Mouse (Mus musculus) left cerebral cortex, adult 2 months (tissue): ENCODE results near the gene Sntb2. TPM values are rescaled to one million over a fixed set of nuclear protein-coding genes. Genes with fewer than 3 reads are reported as not detected.

Experiments used
- DNase-seq, 2 experiments: peaks; one replicate each; pipeline ENCODE4 v3.0.0; 2021 to 2022; ENCODE audit warnings: low spot score in 2 of 2, mixed read lengths in 1 of 2; ENCODE audit errors: extremely low spot score in 1 of 2
- H3K27ac ChIP-seq: fragments of 200-600 bp; 2 replicates; pipeline ENCODE4 v1.8.1; 2022
- H3K4me3 ChIP-seq: fragments of 200-600 bp; 2 replicates; pipeline ENCODE4 v1.8.1; 2022
- CTCF ChIP-seq: fragments of 200-600 bp; IDR thresholded peaks from 2 replicates; pipeline ENCODE4 v1.8.1; 2022; ENCODE audit warnings: antibody characterized with exemption, mild to moderate bottlenecking, moderate library complexity
- intact Hi-C: fragments of 180-260 bp; cut with DNase I; formaldehyde crosslinking; loops from one replicate; pipeline ENCODE4 v1.15.1; 2025
- total RNA-seq, 2 experiments: library from RNA; stranded (reverse); gene quantifications; 2 replicates each; pipeline ENCODE4 v1.2.3; 2021

Gene Sntb2
- total RNA-seq, 2 experiments from 2014 or later = 20.2 to 26.5 TPM

DNA sequence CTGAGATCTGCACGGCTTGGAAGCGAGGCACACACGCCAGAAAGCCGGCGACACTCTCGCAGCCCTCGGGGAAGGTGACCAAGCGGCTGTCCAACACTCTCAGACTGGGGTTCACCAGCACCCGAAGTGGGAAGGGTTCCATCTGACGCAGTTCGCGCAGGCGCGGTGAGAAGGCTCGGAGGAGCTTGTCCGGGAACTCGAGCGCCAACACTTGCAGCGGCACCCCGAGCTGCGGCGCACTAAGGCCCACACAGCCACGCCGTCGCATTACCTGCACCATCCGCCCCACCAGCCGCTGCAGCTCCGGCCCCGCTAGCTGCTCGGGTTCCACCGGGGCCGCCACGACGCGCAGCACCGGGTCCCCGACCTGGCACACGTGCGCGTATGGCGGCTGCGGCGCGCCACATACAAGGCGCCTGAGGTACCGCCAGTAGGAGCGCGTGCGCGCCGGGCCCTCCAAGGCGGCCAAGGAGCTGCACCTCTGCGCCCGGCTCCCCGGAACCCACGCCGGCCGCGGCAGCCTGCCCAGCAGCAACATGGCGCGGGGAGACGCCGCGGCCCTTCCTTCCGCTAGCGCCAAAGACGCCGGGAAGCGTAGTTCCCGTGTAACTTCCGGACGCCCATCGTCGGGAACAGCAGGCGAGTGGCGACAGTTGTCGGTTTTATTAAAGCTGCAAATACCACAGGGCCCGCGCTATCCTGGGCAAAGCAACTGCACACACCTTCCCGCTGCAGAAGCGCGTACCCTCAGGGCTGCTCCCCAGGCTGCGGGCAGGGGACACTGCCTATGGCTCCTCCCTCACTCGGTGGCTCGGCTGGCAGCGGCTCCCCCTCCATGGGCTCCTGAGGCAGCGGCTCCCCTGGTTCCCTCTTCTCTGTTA lies 112.8 kb downstream of the Sntb2 start, which contains the start of gene Pdf:
Gene Pdf, minus strand, starts transcription at position 554 of the 881 bp plus-strand sequence.
- Histone ChIP-seq H3K4me3 (peak within 1 kb of the TSS; percentile 72), H3K27ac (peak within 1 kb of the TSS; percentile 96)
- DNase-seq = peak; percentile 84 to 85
- intact Hi-C loops = no loop called here
- TF ChIP-seq CTCF = no peak; the same call in 1 of the 2 replicates

DNA sequence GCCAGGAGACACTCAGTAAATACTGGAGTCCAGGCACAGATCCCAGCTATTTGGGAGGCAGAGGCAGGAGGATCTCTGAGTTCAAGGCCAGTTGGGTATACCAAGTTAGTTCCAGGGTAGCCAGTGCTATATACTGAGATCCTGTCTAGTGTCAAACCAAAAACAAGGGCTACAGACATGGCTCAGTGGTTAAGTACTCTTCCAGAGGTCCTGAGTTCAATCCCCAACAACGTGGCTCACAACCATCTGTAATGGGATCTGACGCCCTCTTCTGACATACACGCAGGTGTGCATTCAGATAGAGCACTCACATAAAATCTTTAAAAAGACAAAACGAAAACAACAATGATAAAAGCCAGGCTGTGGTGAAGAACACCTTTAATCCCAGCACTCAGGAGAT lies 113.9 kb downstream of the Sntb2 start:
- intact Hi-C loops = no loop called here

DNA sequence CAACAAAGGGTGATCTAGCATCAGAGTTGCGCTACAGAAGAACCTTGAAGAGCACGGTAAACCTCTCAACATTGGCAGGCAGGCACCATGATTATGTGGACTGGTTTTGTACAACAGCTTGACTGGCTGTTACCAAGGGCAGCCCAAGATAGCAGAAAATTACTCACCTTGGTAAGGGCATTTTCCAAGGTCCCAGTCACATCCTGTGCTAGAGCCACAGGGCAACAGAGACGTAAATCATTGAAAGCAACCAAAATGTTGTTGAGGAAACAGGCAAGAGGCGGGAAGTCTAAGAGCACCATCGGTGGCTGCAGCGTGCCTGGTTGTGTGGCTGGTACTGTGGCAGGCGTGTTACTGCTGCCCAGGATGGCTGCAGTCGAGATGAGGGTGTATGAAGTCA lies 116.5 kb downstream of the Sntb2 start:
- Histone ChIP-seq H3K4me3 (no peak overlapping the region), H3K27ac (no peak overlapping the region)
- no peak for DNase-seq
- TF ChIP-seq CTCF = no peak
- intact Hi-C loops = no loop called here

More for the DNA sequence above, 113.9 kb downstream of the Sntb2 start:
- DNase-seq = no peak
- H3K27ac ChIP-seq = peak overlapping the region; percentile 96
- no peak overlapping the region for H3K4me3 ChIP-seq
- TF ChIP-seq CTCF = no peak

DNA sequence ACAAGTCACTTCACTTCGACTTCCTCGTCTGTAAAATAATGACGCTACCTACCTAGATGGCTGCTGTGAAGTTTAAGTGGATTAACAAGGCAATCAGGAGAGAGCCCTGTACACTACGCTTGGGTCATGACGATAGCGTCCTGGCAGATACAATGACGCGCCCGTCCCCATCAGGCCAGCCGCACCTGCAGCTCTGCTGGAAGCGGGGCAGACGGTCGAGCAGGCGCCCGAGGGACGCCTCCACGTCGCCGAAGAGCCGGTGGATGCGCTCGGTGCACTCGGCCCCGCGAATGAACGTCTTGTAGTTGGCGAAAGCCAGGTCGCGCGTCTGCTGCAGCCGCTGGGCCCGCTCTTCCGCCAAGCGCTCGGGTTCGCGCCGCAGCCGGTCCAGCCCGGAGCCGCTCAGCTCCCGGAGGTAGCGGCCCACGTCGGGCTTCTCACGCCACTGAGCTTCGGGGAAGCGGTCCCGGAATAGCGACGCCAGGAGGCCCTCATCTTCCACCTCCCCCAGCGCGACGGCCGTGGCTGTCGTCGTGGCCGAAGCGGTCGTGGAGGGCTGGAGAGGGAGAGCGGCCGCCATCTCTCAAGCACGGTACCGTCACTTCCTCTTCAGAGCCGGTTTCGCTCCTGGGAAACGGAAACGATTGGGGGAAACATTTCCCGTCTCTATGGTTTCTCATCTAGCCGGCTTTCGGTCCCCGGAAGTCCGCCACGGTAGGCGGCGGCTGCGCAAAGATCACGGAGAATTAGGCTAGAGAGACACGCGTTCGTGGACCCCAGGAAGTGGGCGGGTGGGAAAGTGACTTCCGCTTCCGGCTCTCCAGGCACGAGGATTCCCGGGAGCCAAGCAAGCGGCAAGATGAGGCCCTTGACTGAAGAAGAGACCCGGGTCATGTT lies 120.8 kb downstream of the Sntb2 start, which contains the start of the genes Cog8 and Nip7:
Gene Cog8, minus strand, starts transcription at position 614 of the 897 bp plus-strand sequence.
Gene Nip7, plus strand, starts transcription at position 802 of the 897 bp plus-strand sequence.
- intact Hi-C loops = loop anchor here (1.0 kb wide), 1 partner anchor 163 kb away; the partner anchor contains the start of gene Utp4
- DNase-seq = peak; percentile 95 to 96
- peak within 1 kb of the TSS; percentile 89 for H3K27ac ChIP-seq
- no peak for TF ChIP-seq CTCF
- peak within 1 kb of the TSS; percentile 71 for H3K4me3 ChIP-seq

DNA sequence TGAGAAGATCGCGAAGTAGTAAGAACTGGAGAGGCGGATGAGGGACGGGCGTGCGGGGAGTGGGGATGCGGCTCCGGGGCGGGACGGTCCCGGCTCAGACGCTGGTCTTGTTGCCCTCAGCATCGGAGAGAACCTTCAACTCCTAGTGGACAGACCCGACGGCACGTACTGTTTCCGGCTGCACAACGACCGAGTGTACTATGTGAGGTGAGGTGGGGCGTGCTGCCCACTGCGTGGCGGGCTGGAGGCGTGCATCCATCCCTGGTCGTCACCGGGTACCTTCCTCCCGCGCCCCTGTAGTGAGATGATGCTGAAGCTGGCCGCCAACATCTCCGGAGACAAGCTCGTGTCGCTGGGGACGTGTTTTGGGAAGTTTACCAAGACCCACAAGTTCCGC lies 121.4 kb downstream of the Sntb2 start:
- no peak for DNase-seq
- Histone ChIP-seq H3K4me3 (peak overlapping the region; percentile 71), H3K27ac (no peak overlapping the region)
- TF ChIP-seq CTCF = no peak
- intact Hi-C loops = loop anchor here (1.0 kb wide), 1 partner anchor 164 kb away; the partner anchor contains the start of gene Utp4

DNA sequence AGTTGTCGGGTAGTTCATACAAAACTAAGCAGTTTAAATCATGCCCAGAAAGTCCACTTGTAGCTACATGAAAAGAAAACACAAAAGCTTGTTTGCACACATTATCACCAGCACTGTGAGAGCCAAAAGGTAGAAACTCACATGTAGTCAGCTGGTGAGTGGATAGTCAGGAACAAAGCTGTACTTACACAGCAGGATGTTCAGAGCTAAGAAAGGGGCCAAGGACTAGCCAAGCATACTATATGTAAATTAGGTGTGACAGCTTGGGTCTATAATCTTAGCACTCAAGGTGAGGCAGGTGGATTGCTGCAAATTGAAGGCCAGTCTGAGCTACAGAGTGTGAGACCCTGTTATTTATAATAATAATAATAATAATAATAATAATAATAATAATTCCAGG lies 127.1 kb downstream of the Sntb2 start:
- no peak for TF ChIP-seq CTCF
- intact Hi-C loops = no loop called here
- Histone ChIP-seq H3K27ac (no peak overlapping the region), H3K4me3 (no peak overlapping the region)
- no peak for DNase-seq

DNA sequence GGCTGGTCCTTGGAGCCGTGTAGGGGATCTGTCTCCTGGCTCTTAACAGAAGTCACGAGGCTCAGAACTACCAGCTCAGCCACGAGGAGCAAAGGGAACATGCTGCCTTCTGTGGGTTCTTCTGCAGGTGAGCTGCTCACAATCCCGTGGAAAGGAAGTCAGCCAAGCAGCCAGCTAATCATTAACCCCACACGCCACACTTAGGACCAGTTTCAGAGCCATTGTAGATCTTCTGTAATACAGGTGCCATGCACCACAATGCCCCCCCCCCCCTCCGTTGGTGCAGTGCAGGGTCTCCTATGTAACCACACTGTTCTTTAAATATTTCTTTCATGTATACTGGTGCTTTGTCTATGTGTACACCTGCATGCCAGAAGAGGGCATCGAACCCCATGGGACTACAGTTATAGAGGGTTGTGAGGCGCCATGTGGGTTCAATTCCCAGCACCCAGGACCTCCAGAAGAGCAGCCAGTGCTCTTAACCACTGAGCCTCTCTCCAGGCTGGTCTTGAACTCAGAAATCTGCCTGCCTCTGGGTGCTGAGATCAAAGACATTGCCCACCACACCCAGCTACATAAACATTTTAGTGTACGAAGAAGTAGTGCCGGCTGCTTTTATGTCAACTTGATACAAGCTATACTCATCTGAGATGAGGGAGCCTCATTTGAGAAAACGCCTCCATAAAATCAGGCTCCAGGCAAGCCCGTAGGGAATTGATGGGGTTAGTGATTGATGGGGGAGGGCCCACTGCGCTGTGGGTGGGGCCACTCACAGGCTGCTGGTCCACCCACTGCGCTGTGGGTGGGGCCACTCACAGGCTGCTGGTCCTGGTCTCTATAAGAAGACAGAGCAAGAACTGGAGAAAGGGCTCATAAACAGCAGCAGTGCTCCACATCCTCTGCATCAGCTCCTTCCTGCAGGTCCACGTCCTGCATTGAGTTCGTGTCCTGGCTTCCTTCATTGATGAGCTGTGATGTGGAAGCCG lies 130.3 kb downstream of the Sntb2 start, which contains the start of gene Tmed6:
Gene Tmed6, minus strand, starts transcription at position 134 of the 986 bp plus-strand sequence.
- intact Hi-C loops = no loop called here
- no peak within 1 kb of the TSS for H3K4me3 ChIP-seq
- DNase-seq = no peak
- no peak within 1 kb of the TSS for H3K27ac ChIP-seq
- no peak for TF ChIP-seq CTCF

Other genes starting within 250 kb of the Sntb2 start
- gene Has3, start 65.5 kb upstream of the Sntb2 start, total RNA-seq = 1 to 10 TPM; 1.7 to 2.0 TPM
- gene Utp4, start 42.1 kb upstream of the Sntb2 start, total RNA-seq = 10 to 100 TPM; 36.4 to 39.4 TPM
- gene Vps4a, start 95.5 kb downstream of the Sntb2 start, total RNA-seq = 100 to 1,000 TPM; 107 to 132 TPM
- gene Pdf, start 112.9 kb downstream of the Sntb2 start, total RNA-seq = 10 to 100 TPM; 24.4 to 25.9 TPM
- 10 to 100 TPM; 24.9 to 27.8 TPM for gene Cog8, start 120.9 kb downstream of the Sntb2 start, total RNA-seq
- gene Nip7, start 121.1 kb downstream of the Sntb2 start, total RNA-seq = 10 to 100 TPM; 40.9 to 42.4 TPM
- gene Tmed6, start 129.9 kb downstream of the Sntb2 start, total RNA-seq = not detected
- 10 to 100 TPM; 39.1 to 39.2 TPM for gene Terf2, start 160.8 kb downstream of the Sntb2 start, total RNA-seq
- gene Cyb5b, start 214.9 kb downstream of the Sntb2 start, total RNA-seq = 10 to 100 TPM; 92.3 to 93.6 TPM